Mouse (Mus musculus) megakaryocyte, embryonic 14.5 days (primary cell): ENCODE data around the gene Tmem208. TPM values are rescaled to one million over a fixed set of nuclear protein-coding genes. Genes with fewer than 3 reads are reported as not detected.
A peak's percentile ranks its signal among the peaks of the same experiment; 100 is the strongest.

Source experiments
- H3K27me3 ChIP-seq: replicated peaks from 2 replicates; pipeline ENCODE3; 2012; ENCODE audit warnings: inconsistent platforms
- H3K36me3 ChIP-seq: replicated peaks from 2 replicates; pipeline ENCODE3; 2012; ENCODE audit warnings: low read length, inconsistent platforms, mixed read lengths
- H3K4me1 ChIP-seq: 2 replicates; pipeline ENCODE4 v1.6.1; 2012; ENCODE audit warnings: inconsistent platforms
- H3K4me3 ChIP-seq: replicated peaks from 2 replicates; pipeline ENCODE3; 2012; ENCODE audit warnings: moderate library complexity, mild to moderate bottlenecking, inconsistent platforms
- H3K9me3 ChIP-seq: 2 replicates; pipeline ENCODE4 v1.6.1; 2012; ENCODE audit warnings: inconsistent platforms
- FLI1 ChIP-seq: IDR thresholded peaks from 2 replicates; pipeline ENCODE4 v1.6.1; 2012; ENCODE audit warnings: low read length, inconsistent platforms, mixed read lengths
- GATA1 ChIP-seq: IDR thresholded peaks from 3 replicates; pipeline ENCODE4 v1.6.1; 2012; ENCODE audit warnings: mixed read lengths, low read length, inconsistent platforms, borderline replicate concordance
- polyA plus RNA-seq: library from polyadenylated mRNA; stranded (reverse); fragments of >175 nt; gene quantifications from 2 replicates; pipeline ENCODE4 v1.2.3, GENCODE M21; 2012; ENCODE audit warnings: low replicate concordance; ENCODE audit not compliant: insufficient read depth

Tmem208 gene
- polyA plus RNA-seq, 1 experiment = 61.6 TPM

GRCm38 (mm10) chr8:105350186-105350585, 24.0 kb downstream of the Tmem208 start:
- peaks cover 60% of the 10 kb centered on the region for H3K4me1 ChIP-seq
- H3K27me3 ChIP-seq = peaks cover 38% of the 10 kb centered on the region
- H3K36me3 ChIP-seq = peaks cover 3% of the 10 kb centered on the region
- no peak for TF ChIP-seq FLI1
- no peak for TF ChIP-seq GATA1
- no peaks in the 10 kb centered on the region for H3K9me3 ChIP-seq
- no peak overlapping the region for H3K4me3 ChIP-seq

DNA sequence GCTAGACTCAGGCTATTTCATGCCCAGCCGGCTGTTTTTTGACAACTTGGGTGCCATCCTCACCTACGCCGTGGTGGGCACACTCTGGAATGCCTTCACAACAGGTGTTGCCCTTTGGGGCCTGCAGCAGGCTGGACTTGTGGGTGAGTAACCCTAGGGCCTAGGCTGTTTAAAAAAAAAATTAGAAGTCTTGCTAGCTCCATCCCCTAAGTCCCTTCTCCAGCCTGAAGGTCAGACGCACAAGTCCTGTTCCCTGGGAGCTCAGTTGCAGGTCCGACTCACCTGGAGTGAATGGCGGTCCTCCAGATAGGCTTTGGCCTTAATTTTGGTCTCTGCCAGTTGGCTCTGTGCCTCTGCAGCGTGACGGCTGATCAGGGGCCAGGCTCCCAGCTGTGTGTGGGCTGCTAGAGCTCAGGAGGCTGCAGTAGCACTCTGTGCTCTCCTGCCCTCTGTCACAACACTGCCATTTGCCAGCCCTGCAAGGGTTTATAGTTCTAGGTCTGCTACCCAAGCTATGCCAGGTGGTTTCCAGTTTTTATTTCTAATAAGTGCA, 27.5 kb downstream of the Tmem208 start:
- peaks cover 53% of the 10 kb centered on the region for H3K27me3 ChIP-seq
- H3K4me3 ChIP-seq = no peak overlapping the region
- H3K4me1 ChIP-seq = peaks cover 51% of the 10 kb centered on the region
- no peak for TF ChIP-seq FLI1
- TF ChIP-seq GATA1 = no peak
- H3K36me3 ChIP-seq = peaks cover 11% of the 10 kb centered on the region
- no peaks in the 10 kb centered on the region for H3K9me3 ChIP-seq

DNA sequence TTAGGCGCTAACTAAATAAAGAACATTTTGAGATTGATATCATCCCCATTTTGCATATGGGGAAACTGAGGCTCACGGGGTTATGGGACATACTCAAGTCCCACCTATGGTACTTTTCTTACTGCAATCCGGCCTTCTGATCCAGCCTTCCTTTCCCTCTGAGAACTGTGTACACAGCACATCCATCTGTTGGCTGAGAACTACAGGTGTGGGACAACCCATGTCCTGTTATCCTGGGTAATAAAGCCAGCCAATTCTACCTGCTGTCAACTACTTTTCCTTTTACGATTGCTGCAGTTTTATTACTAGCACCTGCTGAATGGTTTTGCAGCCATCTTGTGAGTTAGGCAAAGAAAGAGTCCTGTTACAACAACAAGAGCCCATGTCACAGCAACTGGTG, 28.4 kb downstream of the Tmem208 start:
- Histone ChIP-seq H3K9me3 (no peaks in the 10 kb centered on the region), H3K36me3 (peaks cover 13% of the 10 kb centered on the region), H3K4me3 (no peak overlapping the region), H3K4me1 (peaks cover 48% of the 10 kb centered on the region), H3K27me3 (peaks cover 49% of the 10 kb centered on the region)
- no peak for TF ChIP-seq GATA1
- no peak for TF ChIP-seq FLI1

DNA sequence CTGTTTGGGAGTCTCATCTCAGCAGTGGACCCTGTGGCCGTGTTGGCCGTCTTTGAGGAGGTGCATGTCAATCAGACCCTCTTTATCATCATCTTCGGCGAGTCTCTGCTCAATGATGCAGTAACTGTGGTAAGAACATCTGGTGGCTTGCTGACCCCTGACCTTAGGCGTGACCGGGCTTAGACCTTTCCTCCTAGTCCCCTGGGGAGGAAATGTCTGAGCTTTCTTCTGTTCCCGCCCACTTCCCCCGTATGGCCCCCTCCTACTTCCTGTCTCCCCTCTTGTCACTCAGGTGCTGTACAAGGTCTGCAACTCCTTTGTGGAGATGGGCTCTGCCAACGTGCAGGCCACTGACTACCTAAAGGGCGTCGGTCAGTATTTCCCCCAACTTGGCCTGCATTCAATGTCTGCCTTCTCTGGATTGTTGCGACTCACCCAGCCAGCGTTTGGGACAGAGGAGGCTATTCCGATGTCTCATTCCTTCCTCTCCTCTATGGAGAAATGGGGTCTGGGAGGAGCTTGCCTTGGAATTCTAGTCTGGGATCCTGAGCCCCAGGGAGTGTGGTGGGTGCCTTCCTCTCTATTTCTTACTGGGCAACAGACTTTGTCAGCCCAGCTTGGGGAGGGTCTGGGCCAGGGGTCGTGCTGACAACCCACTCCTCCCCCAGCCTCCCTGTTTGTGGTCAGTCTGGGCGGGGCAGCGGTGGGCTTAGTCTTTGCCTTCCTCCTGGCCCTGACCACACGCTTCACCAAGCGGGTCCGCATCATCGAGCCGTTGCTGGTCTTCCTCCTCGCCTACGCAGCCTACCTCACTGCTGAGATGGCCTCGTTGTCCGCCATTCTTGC, 29.2 kb downstream of the Tmem208 start:
- TF ChIP-seq GATA1 (no peak), FLI1 (no peak)
- H3K36me3 ChIP-seq = peaks cover 13% of the 10 kb centered on the region
- peaks cover 41% of the 10 kb centered on the region for H3K27me3 ChIP-seq

DNA sequence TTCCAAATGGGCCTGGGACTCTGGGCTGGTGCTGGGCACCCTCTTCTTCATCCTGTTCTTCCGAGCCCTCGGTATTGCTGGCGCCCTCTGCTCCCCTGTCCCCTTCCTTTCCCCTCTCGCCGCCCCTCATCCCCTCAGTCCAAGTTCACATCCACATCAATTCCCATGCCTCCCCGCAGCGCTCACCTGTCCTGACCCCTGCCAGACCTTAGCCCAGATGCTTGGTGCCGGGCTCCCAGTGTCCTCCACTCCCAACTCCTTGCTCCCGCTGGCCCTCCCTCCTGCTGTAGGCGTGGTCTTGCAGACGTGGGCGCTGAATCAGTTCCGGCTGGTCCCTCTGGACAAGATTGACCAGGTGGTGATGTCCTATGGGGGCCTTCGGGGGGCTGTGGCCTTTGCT, 30.5 kb downstream of the Tmem208 start:
- H3K9me3 ChIP-seq = no peaks in the 10 kb centered on the region
- TF ChIP-seq FLI1 = no peak
- TF ChIP-seq GATA1 = no peak

More for the DNA sequence above, 29.2 kb downstream of the Tmem208 start:
- Histone ChIP-seq H3K4me3 (peak overlapping the region; percentile 31), H3K4me1 (peaks cover 42% of the 10 kb centered on the region), H3K9me3 (no peaks in the 10 kb centered on the region)

GRCm38 (mm10) chr8:105359208-105359607, 33.1 kb downstream of the Tmem208 start:
- Histone ChIP-seq H3K4me1 (peaks cover 54% of the 10 kb centered on the region), H3K27me3 (peaks cover 23% of the 10 kb centered on the region)
- TF ChIP-seq GATA1 (no peak), FLI1 (no peak)

More for the DNA sequence above, 30.5 kb downstream of the Tmem208 start:
- no peak overlapping the region for H3K4me3 ChIP-seq
- H3K4me1 ChIP-seq = peaks cover 41% of the 10 kb centered on the region
- peaks cover 13% of the 10 kb centered on the region for H3K36me3 ChIP-seq
- peaks cover 29% of the 10 kb centered on the region for H3K27me3 ChIP-seq

DNA sequence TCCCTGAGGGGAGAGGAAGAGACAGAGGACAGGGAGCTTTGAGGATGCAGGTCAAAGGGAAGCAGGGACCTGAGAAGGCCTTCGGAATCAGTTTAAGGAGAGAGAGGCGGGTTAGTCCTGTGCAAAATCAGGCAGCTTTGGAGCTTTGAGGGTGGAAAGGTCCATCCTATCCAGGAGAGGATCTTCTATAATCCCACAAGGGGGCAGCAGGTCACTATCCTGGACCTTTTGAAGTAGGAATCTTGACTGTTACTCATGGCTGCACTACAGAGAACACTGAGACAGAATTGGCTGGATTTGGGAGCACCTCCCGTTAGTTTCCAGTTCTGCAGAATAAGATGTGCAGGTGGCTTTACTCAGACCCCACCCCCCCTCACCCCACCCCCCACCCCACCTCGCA, 33.5 kb downstream of the Tmem208 start:
- H3K4me1 ChIP-seq = peaks cover 50% of the 10 kb centered on the region
- TF ChIP-seq FLI1 = no peak
- no peak for TF ChIP-seq GATA1
- no peak overlapping the region for H3K4me3 ChIP-seq
- H3K36me3 ChIP-seq = peaks cover 13% of the 10 kb centered on the region
- H3K27me3 ChIP-seq = peaks cover 27% of the 10 kb centered on the region
- H3K9me3 ChIP-seq = no peaks in the 10 kb centered on the region

More at GRCm38 (mm10) chr8:105359208-105359607, 33.1 kb downstream of the Tmem208 start:
- Histone ChIP-seq H3K4me3 (peak overlapping the region; percentile 15), H3K9me3 (no peaks in the 10 kb centered on the region), H3K36me3 (peaks cover 13% of the 10 kb centered on the region)

DNA sequence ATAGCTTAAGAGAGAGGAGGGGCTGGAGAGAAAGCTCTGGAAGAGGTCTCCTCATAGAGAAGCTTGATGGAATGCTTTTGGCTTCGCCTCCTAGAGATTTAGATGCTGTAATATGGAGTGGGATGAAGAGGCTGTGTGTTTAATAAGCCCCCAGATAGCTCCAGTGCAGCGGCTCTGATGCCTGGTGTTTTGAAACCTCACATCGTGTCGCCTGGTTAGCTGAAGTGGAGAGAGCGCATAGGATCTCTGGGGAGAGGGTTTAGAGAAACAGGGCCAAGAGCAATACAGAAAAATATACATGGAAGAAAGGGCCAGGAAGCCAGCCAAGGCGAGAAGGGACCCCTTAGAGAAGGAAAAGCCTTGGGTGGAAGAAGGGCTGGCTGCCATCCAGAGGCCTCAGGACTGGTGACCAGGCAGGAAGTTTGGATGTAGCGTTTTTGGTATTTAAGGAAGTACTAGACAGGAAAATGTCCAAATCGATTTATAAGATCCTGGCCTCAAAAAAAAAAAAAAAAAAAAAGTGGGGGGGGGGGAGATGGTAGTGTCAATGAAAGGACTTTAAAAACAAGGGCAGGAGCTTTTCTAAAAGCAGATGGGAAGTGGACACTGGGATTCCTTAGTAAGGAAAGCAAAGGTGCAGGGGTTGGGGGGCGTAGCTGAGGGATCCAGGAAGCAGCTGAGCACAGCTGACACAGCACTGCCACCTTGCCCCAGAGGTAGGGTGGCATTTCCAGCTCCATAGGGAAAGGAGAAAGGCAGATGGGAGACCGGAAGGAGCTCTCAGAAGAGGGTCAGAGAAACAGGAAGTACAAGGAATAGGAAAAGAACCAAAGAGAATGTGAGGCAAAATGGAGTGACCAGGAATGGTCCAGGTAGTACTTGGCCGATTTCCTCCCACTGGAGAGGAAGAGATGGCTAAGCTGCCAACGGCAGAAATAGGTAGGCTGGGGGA, 35.9 kb downstream of the Tmem208 start:
- peaks cover 32% of the 10 kb centered on the region for H3K4me1 ChIP-seq
- peaks cover 2% of the 10 kb centered on the region for H3K36me3 ChIP-seq
- TF ChIP-seq FLI1 (no peak), GATA1 (no peak)
- no peaks in the 10 kb centered on the region for H3K9me3 ChIP-seq
- H3K4me3 ChIP-seq = no peak overlapping the region
- peaks cover 19% of the 10 kb centered on the region for H3K27me3 ChIP-seq

GRCm38 (mm10) chr8:105367107-105367506, 41.0 kb downstream of the Tmem208 start:
- Histone ChIP-seq H3K27me3 (peaks cover 47% of the 10 kb centered on the region), H3K4me1 (peaks cover 18% of the 10 kb centered on the region), H3K9me3 (no peaks in the 10 kb centered on the region; the same call in 1 of the 2 replicates), H3K36me3 (peaks cover 2% of the 10 kb centered on the region), H3K4me3 (no peak overlapping the region)
- TF ChIP-seq GATA1 (no peak), FLI1 (no peak)
